Mouse (Mus musculus): ENCODE results near the gene Klhl18. TPM values are rescaled to one million over a fixed set of nuclear protein-coding genes. Genes with fewer than 3 reads are reported as not detected.

The Klhl18 gene
- total RNA-seq, 1 experiment from 2014 or later: 8.7 TPM

Other genes with a start within 250 kb of the Klhl18 start
- 0.58 and 1.6 TPM in 2 replicates for gene Cspg5, start 232.9 kb downstream of the Klhl18 start, total RNA-seq (2017)
- gene Elp6, start 171.5 kb downstream of the Klhl18 start, total RNA-seq (2017): 3.8 and 6.4 TPM in 2 replicates
- gene Scap, start 143.4 kb downstream of the Klhl18 start, total RNA-seq (2017): 23.6 and 27.4 TPM in 2 replicates
- 3.7 TPM in 2 replicates for gene Ptpn23, start 68.5 kb downstream of the Klhl18 start, total RNA-seq (2017)
- gene Ngp, start 56.9 kb downstream of the Klhl18 start, total RNA-seq (2017): 114 and 131 TPM in 2 replicates
- 2.1 and 2.2 TPM in 2 replicates for gene Kif9, start 264 bp upstream of the Klhl18 start, total RNA-seq (2017)
- gene Setd2, start 55.9 kb upstream of the Klhl18 start, total RNA-seq (2017): 181 and 254 TPM in 2 replicates
- 2.1 and 5.8 TPM in 2 replicates for gene Nradd, start 147.8 kb upstream of the Klhl18 start, total RNA-seq (2017)
- 8.6 and 19.5 TPM in 2 replicates for gene Nbeal2, start 177.5 kb upstream of the Klhl18 start, total RNA-seq (2017)
- gene Ccdc12, start 179.8 kb upstream of the Klhl18 start, total RNA-seq (2017): 88.7 and 112 TPM in 2 replicates